Mouse (Mus musculus) myocyte (in vitro differentiated cells): Measurements from ENCODE around the gene Fzr1. TPM values are rescaled to one million over a fixed set of nuclear protein-coding genes. Genes with fewer than 3 reads are reported as not detected.

Source experiments
- H3K27me3 ChIP-seq: one replicate; pipeline ENCODE4 v1.6.1; 2011; ENCODE audit not compliant: control insufficient read depth, insufficient read depth, insufficient read length
- H3K36me3 ChIP-seq: one replicate; pipeline ENCODE4 v1.6.1; 2011; ENCODE audit not compliant: control insufficient read depth, insufficient read depth
- H3K4me2 ChIP-seq: one replicate; pipeline ENCODE4 v1.6.1; 2011; ENCODE audit warnings: low read depth, control low read depth
- H3K4me3 ChIP-seq: one replicate; pipeline ENCODE4 v1.5.1; 2011; ENCODE audit warnings: mild to moderate bottlenecking, control low read depth, moderate library complexity
- H3K79me2 ChIP-seq: one replicate; pipeline ENCODE4 v1.6.1; 2011; ENCODE audit not compliant: control insufficient read depth, insufficient read depth
- H3ac ChIP-seq: one replicate; pipeline ENCODE4 v1.6.1; 2011; ENCODE audit not compliant: control insufficient read depth, insufficient read length
- CEBPB ChIP-seq: IDR thresholded peaks from 2 replicates; pipeline ENCODE4 v1.6.1; 2011; ENCODE audit warnings: mild to moderate bottlenecking, moderate library complexity; ENCODE audit not compliant: poor library complexity, insufficient read depth, severe bottlenecking
- E2F4 ChIP-seq: IDR thresholded peaks from one replicate; pipeline ENCODE4 v1.6.1; 2011; ENCODE audit warnings: mild to moderate bottlenecking, control low read depth, moderate library complexity; ENCODE audit not compliant: insufficient read depth
- MAX ChIP-seq: IDR thresholded peaks from one replicate; pipeline ENCODE4 v1.6.1; 2011; ENCODE audit warnings: low read depth, mild to moderate bottlenecking, control low read depth
- MYOD1 ChIP-seq, 3 experiments: IDR thresholded peaks; one replicate each; pipeline ENCODE4 v1.6.1; 2011; ENCODE audit warnings: control low read depth in 2 of 3, low read depth in 2 of 3, mild to moderate bottlenecking in 2 of 3, moderate library complexity in 1 of 3; ENCODE audit not compliant: insufficient read length in 2 of 3, control insufficient read depth in 1 of 3
- MYOG ChIP-seq, 3 experiments: IDR thresholded peaks; one replicate each; pipeline ENCODE4 v1.6.1; 2011; ENCODE audit warnings: control low read depth in 2 of 3, low read depth in 2 of 3, mild to moderate bottlenecking in 2 of 3; ENCODE audit not compliant: insufficient read length in 2 of 3, control insufficient read depth in 1 of 3, insufficient read depth in 1 of 3
- POLR2A ChIP-seq: IDR thresholded peaks from one replicate; pipeline ENCODE4 v1.6.1; 2011; ENCODE audit warnings: low read depth, mild to moderate bottlenecking, control low read depth, moderate library complexity; ENCODE audit not compliant: insufficient read length
- POLR2AphosphoS2 ChIP-seq: IDR thresholded peaks from one replicate; pipeline ENCODE4 v1.6.1; 2011; ENCODE audit warnings: low read depth, control low read depth; ENCODE audit not compliant: insufficient read length
- REST ChIP-seq: IDR thresholded peaks from one replicate; pipeline ENCODE4 v1.6.1; 2011; ENCODE audit warnings: mild to moderate bottlenecking, control low read depth, moderate library complexity; ENCODE audit not compliant: insufficient read depth, insufficient read length
- SRF ChIP-seq: IDR thresholded peaks from one replicate; pipeline ENCODE4 v1.6.1; 2011; ENCODE audit warnings: low read depth; ENCODE audit not compliant: control insufficient read depth, insufficient read length
- TCF12 ChIP-seq: IDR thresholded peaks from one replicate; pipeline ENCODE4 v1.6.1; 2011; ENCODE audit warnings: mild to moderate bottlenecking, control low read depth; ENCODE audit not compliant: poor library complexity, insufficient read depth, severe bottlenecking
- TCF3 ChIP-seq: IDR thresholded peaks from one replicate; pipeline ENCODE4 v1.6.1; 2011; ENCODE audit warnings: low read depth, control low read depth; ENCODE audit not compliant: insufficient read length
- USF1 ChIP-seq: IDR thresholded peaks from one replicate; pipeline ENCODE4 v1.6.1; 2011; ENCODE audit warnings: low read depth, mild to moderate bottlenecking, control low read depth, moderate library complexity
- polyA plus RNA-seq: library from polyadenylated mRNA; unstranded; fragments of >200 nt; fragmentation: generic; extraction: Trizol; gene quantifications from one replicate; pipeline ENCODE4 v1.2.1, GENCODE M21; 2012; ENCODE audit warnings: missing spikeins

Fzr1 gene
- polyA plus RNA-seq, 1 experiment = 42.0 TPM

GRCm38 (mm10) chr10:81322444-81322843 lies 55.9 kb downstream of the Fzr1 start:
- peaks cover 19% of the 10 kb centered on the region for H3K79me2 ChIP-seq
- no peak overlapping the region for H3ac ChIP-seq
- peak overlapping the region; percentile 69 for H3K4me3 ChIP-seq
- H3K36me3 ChIP-seq = peaks cover 10% of the 10 kb centered on the region
- H3K27me3 ChIP-seq = no peaks in the 10 kb centered on the region
- TF ChIP-seq MYOD1 (IDR thresholded peaks at IDR 0.05; ENCODE audit: control insufficient read depth in 1 of 3, insufficient read length in 2 of 3, low read depth in 2 of 3) (no peak), REST (no peak)
- peak overlapping the region; percentile 99 for H3K4me2 ChIP-seq

- TF ChIP-seq POLR2A (no peak), POLR2AphosphoS2 (no peak), TCF12 (no peak), TCF3 (no peak), SRF (no peak), MYOD1 (IDR thresholded peaks at IDR 0.05; ENCODE audit: control insufficient read depth in 1 of 3, insufficient read length in 2 of 3, low read depth in 2 of 3) (no peak), CEBPB (peak; percentile 49), REST (no peak)
- peak overlapping the region; percentile 99 for H3K4me2 ChIP-seq
- no peaks in the 10 kb centered on the region for H3K27me3 ChIP-seq
- H3ac ChIP-seq = peak overlapping the region; percentile 66
- H3K79me2 ChIP-seq = peaks cover 19% of the 10 kb centered on the region
- peaks cover 5% of the 10 kb centered on the region for H3K36me3 ChIP-seq
- peak overlapping the region; percentile 69 for H3K4me3 ChIP-seq
Observed at GRCm38 (mm10) chr10:81321436-81321835, 56.9 kb downstream of the Fzr1 start.

- H3K4me2 ChIP-seq = peak within 1 kb of the TSS; percentile 100
- H3K4me3 ChIP-seq = peak within 1 kb of the TSS; percentile 69
- TF ChIP-seq USF1 (no peak), CEBPB (no peak), TCF12 (no peak), E2F4 (peak; percentile 46), MAX (peak; percentile 99), SRF (no peak), POLR2A (peak; percentile 68), MYOG (IDR thresholded peaks at IDR 0.05; ENCODE audit: control insufficient read depth in 1 of 3, insufficient read depth in 1 of 3, insufficient read length in 2 of 3, low read depth in 2 of 3) (no peak), TCF3 (no peak), REST (no peak), POLR2AphosphoS2 (peak; percentile 29), MYOD1 (IDR thresholded peaks at IDR 0.05; ENCODE audit: control insufficient read depth in 1 of 3, insufficient read length in 2 of 3, low read depth in 2 of 3) (no peak)
- H3K36me3 ChIP-seq = no peaks in the 10 kb centered on the region
- peak within 1 kb of the TSS; percentile 66 for H3ac ChIP-seq
- H3K27me3 ChIP-seq = no peaks in the 10 kb centered on the region
- peaks cover 19% of the 10 kb centered on the region for H3K79me2 ChIP-seq
Observed at GRCm38 (mm10) chr10:81320550-81321347, 57.6 kb downstream of the Fzr1 start, which contains the start of gene Cactin. Gene Cactin, plus strand, starts transcription at chr10:81321103.

- Histone ChIP-seq H3K4me2 (peak overlapping the region; percentile 100), H3K79me2 (peaks cover 19% of the 10 kb centered on the region), H3K36me3 (no peaks in the 10 kb centered on the region)
Observed at GRCm38 (mm10) chr10:81319741-81320549, 58.4 kb downstream of the Fzr1 start.

GRCm38 (mm10) chr10:81319330-81319699 lies 59.0 kb downstream of the Fzr1 start:
- H3K4me2 ChIP-seq = peak overlapping the region; percentile 100
- peaks cover 19% of the 10 kb centered on the region for H3K79me2 ChIP-seq
- TF ChIP-seq USF1 = no peak
- no peak for TF ChIP-seq POLR2A
- no peak for TF ChIP-seq MAX
- no peak for TF ChIP-seq E2F4
- no peak for TF ChIP-seq MYOG (IDR thresholded peaks at IDR 0.05; ENCODE audit: control insufficient read depth in 1 of 3, insufficient read depth in 1 of 3, insufficient read length in 2 of 3, low read depth in 2 of 3)
- H3ac ChIP-seq = no peak overlapping the region
- H3K36me3 ChIP-seq = no peaks in the 10 kb centered on the region
- H3K4me3 ChIP-seq = peak overlapping the region; percentile 69
- H3K27me3 ChIP-seq = no peaks in the 10 kb centered on the region

More at GRCm38 (mm10) chr10:81319741-81320549, 58.4 kb downstream of the Fzr1 start:
- TF ChIP-seq MYOD1 (IDR thresholded peaks at IDR 0.05; ENCODE audit: control insufficient read depth in 1 of 3, insufficient read length in 2 of 3, low read depth in 2 of 3) (no peak), POLR2A (peak; percentile 44), USF1 (no peak), POLR2AphosphoS2 (peak; percentile 37)
- Histone ChIP-seq H3K27me3 (no peaks in the 10 kb centered on the region), H3K4me3 (peak overlapping the region; percentile 69), H3ac (peak overlapping the region; percentile 4)
